Mouse (Mus musculus): ENCODE measurements at regions not wholly inside any gene's neighbourhood (a gene's known extent, or its start where the extent isn't known, plus 50 kb on each side); places are given as distances from the start of the nearest gene placed in this dataset.

GRCm38 (mm10) chr12:14415543-14416181 lies 263.8 kb upstream of the Fam84a start:
- 71% methylated on average over 3 of the region's 3 CpGs for WGBS
- Histone ChIP-seq H3K9ac (ENCODE audit: low read length) (no peak overlapping the region), H3K4me1 (ENCODE audit: control insufficient read depth in 2 of 2, insufficient read depth in 2 of 2, low read length in 2 of 2) (no peaks in the 10 kb centered on the region), H3K9me3 (ENCODE audit: control insufficient read depth, low read length) (peaks cover 3% of the 10 kb centered on the region; the same call in 1 of the 2 replicates), H3K4me2 (ENCODE audit: low read length) (no peak overlapping the region), H3K27me3 (ENCODE audit: control insufficient read depth, insufficient read depth, low read length) (no peaks in the 10 kb centered on the region), H3K27ac (replicated peaks in 1 of 2; ENCODE audit: control insufficient read depth in 1 of 2, insufficient read depth in 1 of 2, low read depth in 2 of 2, low read length in 2 of 2) (no peak overlapping the region), H3K4me3 (ENCODE audit: control insufficient read depth in 1 of 2, insufficient read depth in 1 of 2, low read depth in 1 of 2, low read length in 2 of 2) (no peak overlapping the region), H3K36me3 (ENCODE audit: control insufficient read depth, insufficient read depth, low read length) (no peaks in the 10 kb centered on the region)
- ATAC-seq (ENCODE audit: insufficient number of reproducible peaks, insufficient read depth, low FRiP score, low read depth): no peak

- WGBS: 87% methylated on average over 1 of the region's 1 CpGs
- H3K9ac ChIP-seq (ENCODE audit: low read length): no peak overlapping the region
Measured at GRCm38 (mm10) chr12:14411102-14411501, 259.2 kb upstream of the Fam84a start.

GRCm38 (mm10) chr12:14405796-14406195 lies 253.9 kb upstream of the Fam84a start:
- ATAC-seq (ENCODE audit: insufficient number of reproducible peaks, insufficient read depth, low FRiP score, low read depth): no peak
- 65% methylated on average over 1 of the region's 1 CpGs for WGBS
- Histone ChIP-seq H3K27me3 (ENCODE audit: control insufficient read depth, insufficient read depth, low read length) (no peaks in the 10 kb centered on the region), H3K36me3 (ENCODE audit: control insufficient read depth, insufficient read depth, low read length) (no peaks in the 10 kb centered on the region), H3K4me2 (ENCODE audit: low read length) (no peak overlapping the region), H3K4me1 (ENCODE audit: control insufficient read depth in 2 of 2, insufficient read depth in 2 of 2, low read length in 2 of 2) (no peaks in the 10 kb centered on the region), H3K9ac (ENCODE audit: low read length) (no peak overlapping the region), H3K27ac (replicated peaks in 1 of 2; ENCODE audit: control insufficient read depth in 1 of 2, insufficient read depth in 1 of 2, low read depth in 2 of 2, low read length in 2 of 2) (no peak overlapping the region), H3K9me3 (ENCODE audit: control insufficient read depth, low read length) (no peaks in the 10 kb centered on the region), H3K4me3 (ENCODE audit: control insufficient read depth in 1 of 2, insufficient read depth in 1 of 2, low read depth in 1 of 2, low read length in 2 of 2) (no peak overlapping the region)

More at GRCm38 (mm10) chr12:14411102-14411501, 259.2 kb upstream of the Fam84a start:
- Histone ChIP-seq H3K27me3 (ENCODE audit: control insufficient read depth, insufficient read depth, low read length) (no peaks in the 10 kb centered on the region), H3K9me3 (ENCODE audit: control insufficient read depth, low read length) (no peaks in the 10 kb centered on the region), H3K36me3 (ENCODE audit: control insufficient read depth, insufficient read depth, low read length) (no peaks in the 10 kb centered on the region), H3K4me3 (ENCODE audit: control insufficient read depth in 1 of 2, insufficient read depth in 1 of 2, low read depth in 1 of 2, low read length in 2 of 2) (no peak overlapping the region), H3K27ac (replicated peaks in 1 of 2; ENCODE audit: control insufficient read depth in 1 of 2, insufficient read depth in 1 of 2, low read depth in 2 of 2, low read length in 2 of 2) (no peak overlapping the region), H3K4me2 (ENCODE audit: low read length) (no peak overlapping the region), H3K4me1 (ENCODE audit: control insufficient read depth in 2 of 2, insufficient read depth in 2 of 2, low read length in 2 of 2) (no peaks in the 10 kb centered on the region)
- no peak for ATAC-seq (ENCODE audit: insufficient number of reproducible peaks, insufficient read depth, low FRiP score, low read depth)

- Histone ChIP-seq H3K9ac (ENCODE audit: low read length) (no peak overlapping the region), H3K27ac (replicated peaks in 1 of 2; ENCODE audit: control insufficient read depth in 1 of 2, insufficient read depth in 1 of 2, low read depth in 2 of 2, low read length in 2 of 2) (no peak overlapping the region), H3K4me1 (ENCODE audit: control insufficient read depth in 2 of 2, insufficient read depth in 2 of 2, low read length in 2 of 2) (no peaks in the 10 kb centered on the region), H3K36me3 (ENCODE audit: control insufficient read depth, insufficient read depth, low read length) (no peaks in the 10 kb centered on the region), H3K4me3 (ENCODE audit: control insufficient read depth in 1 of 2, insufficient read depth in 1 of 2, low read depth in 1 of 2, low read length in 2 of 2) (no peak overlapping the region), H3K27me3 (ENCODE audit: control insufficient read depth, insufficient read depth, low read length) (no peaks in the 10 kb centered on the region), H3K4me2 (ENCODE audit: low read length) (no peak overlapping the region), H3K9me3 (ENCODE audit: control insufficient read depth, low read length) (no peaks in the 10 kb centered on the region)
- no peak for ATAC-seq (ENCODE audit: insufficient number of reproducible peaks, insufficient read depth, low FRiP score, low read depth)
- 86% methylated on average over 6 of the region's 6 CpGs for WGBS
Measured at GRCm38 (mm10) chr12:14376211-14376610, 224.4 kb upstream of the Fam84a start.

DNA sequence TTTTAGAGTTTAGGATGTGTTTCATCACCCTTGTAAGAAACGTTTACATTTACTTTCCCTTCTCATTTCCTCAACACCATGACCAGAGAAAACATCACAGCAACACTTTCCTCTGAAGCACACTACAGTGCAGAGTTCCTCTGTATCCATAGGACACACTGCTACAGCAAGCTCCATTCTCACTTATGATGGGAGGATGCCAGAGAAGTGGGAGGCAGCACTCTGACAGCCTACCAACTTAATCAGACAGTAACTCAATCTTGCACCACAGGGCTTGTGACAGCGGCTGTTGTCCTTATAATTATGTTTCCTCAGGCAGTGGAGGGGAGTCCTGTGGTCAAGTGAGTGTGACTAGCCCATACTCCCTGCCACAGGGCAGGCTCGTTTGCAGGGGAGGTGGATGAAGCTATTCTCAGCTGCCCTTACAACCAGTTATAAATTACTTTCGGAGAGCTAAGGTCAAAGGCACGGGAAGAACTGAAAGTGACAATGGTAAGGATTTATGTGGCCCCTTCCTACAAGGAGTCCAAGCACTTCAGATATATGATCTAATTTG lies 186.5 kb upstream of the Fam84a start:
- H3K9me3 ChIP-seq (ENCODE audit: control insufficient read depth, low read length): no peaks in the 10 kb centered on the region
- no peaks in the 10 kb centered on the region for H3K27me3 ChIP-seq (ENCODE audit: control insufficient read depth, insufficient read depth, low read length)
- no peak overlapping the region for H3K27ac ChIP-seq (replicated peaks in 1 of 2; ENCODE audit: control insufficient read depth in 1 of 2, insufficient read depth in 1 of 2, low read depth in 2 of 2, low read length in 2 of 2)
- WGBS: 54% methylated on average over 5 of the region's 5 CpGs
- no peak for ATAC-seq (ENCODE audit: insufficient number of reproducible peaks, insufficient read depth, low FRiP score, low read depth)
- no peak overlapping the region for H3K4me2 ChIP-seq (ENCODE audit: low read length)
- no peak overlapping the region for H3K4me3 ChIP-seq (ENCODE audit: control insufficient read depth in 1 of 2, insufficient read depth in 1 of 2, low read depth in 1 of 2, low read length in 2 of 2)
- no peaks in the 10 kb centered on the region for H3K4me1 ChIP-seq (ENCODE audit: control insufficient read depth in 2 of 2, insufficient read depth in 2 of 2, low read length in 2 of 2)
- H3K36me3 ChIP-seq (ENCODE audit: control insufficient read depth, insufficient read depth, low read length): no peaks in the 10 kb centered on the region
- no peak overlapping the region for H3K9ac ChIP-seq (ENCODE audit: low read length)

DNA sequence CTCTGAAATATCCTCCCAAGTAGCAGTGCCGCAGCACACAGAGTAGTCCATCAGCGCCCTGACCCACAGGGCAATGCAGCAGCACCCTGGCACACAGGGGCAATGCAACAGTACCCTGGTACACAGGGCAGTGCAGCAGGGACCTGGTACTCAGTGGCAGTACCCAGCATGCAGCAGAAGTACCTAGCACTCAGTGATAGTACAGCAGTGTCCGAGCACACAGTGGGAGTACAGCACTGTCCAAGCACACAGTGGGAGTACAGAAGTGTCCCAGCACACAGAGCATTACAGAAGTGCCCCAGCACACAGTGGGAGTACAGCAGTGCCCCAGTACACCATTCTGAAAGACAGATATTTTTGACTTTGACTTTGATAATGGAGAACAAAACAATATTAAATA lies 186.0 kb upstream of the Fam84a start:
- Histone ChIP-seq H3K36me3 (ENCODE audit: control insufficient read depth, insufficient read depth, low read length) (no peaks in the 10 kb centered on the region), H3K4me2 (ENCODE audit: low read length) (no peak overlapping the region), H3K9ac (ENCODE audit: low read length) (no peak overlapping the region), H3K4me3 (ENCODE audit: control insufficient read depth in 1 of 2, insufficient read depth in 1 of 2, low read depth in 1 of 2, low read length in 2 of 2) (no peak overlapping the region), H3K27me3 (ENCODE audit: control insufficient read depth, insufficient read depth, low read length) (no peaks in the 10 kb centered on the region), H3K9me3 (ENCODE audit: control insufficient read depth, low read length) (no peaks in the 10 kb centered on the region), H3K27ac (replicated peaks in 1 of 2; ENCODE audit: control insufficient read depth in 1 of 2, insufficient read depth in 1 of 2, low read depth in 2 of 2, low read length in 2 of 2) (no peak overlapping the region), H3K4me1 (ENCODE audit: control insufficient read depth in 2 of 2, insufficient read depth in 2 of 2, low read length in 2 of 2) (no peaks in the 10 kb centered on the region)
- WGBS: 74% methylated on average over 3 of the region's 3 CpGs
- no peak for ATAC-seq (ENCODE audit: insufficient number of reproducible peaks, insufficient read depth, low FRiP score, low read depth)

- no peak overlapping the region for H3K9ac ChIP-seq (ENCODE audit: low read length)
- H3K4me3 ChIP-seq (ENCODE audit: control insufficient read depth in 1 of 2, insufficient read depth in 1 of 2, low read depth in 1 of 2, low read length in 2 of 2): no peak overlapping the region
- H3K27me3 ChIP-seq (ENCODE audit: control insufficient read depth, insufficient read depth, low read length): no peaks in the 10 kb centered on the region
- WGBS: 85% methylated on average over 3 of the region's 3 CpGs
- H3K36me3 ChIP-seq (ENCODE audit: control insufficient read depth, insufficient read depth, low read length): no peaks in the 10 kb centered on the region
- no peaks in the 10 kb centered on the region for H3K9me3 ChIP-seq (ENCODE audit: control insufficient read depth, low read length)
- no peak overlapping the region for H3K4me2 ChIP-seq (ENCODE audit: low read length)
- peaks cover 3% of the 10 kb centered on the region in 2 experiments; a peak in 1 of 4 replicates for H3K4me1 ChIP-seq (ENCODE audit: control insufficient read depth in 2 of 2, insufficient read depth in 2 of 2, low read length in 2 of 2)
- ATAC-seq (ENCODE audit: insufficient number of reproducible peaks, insufficient read depth, low FRiP score, low read depth): no peak
- no peak overlapping the region for H3K27ac ChIP-seq (replicated peaks in 1 of 2; ENCODE audit: control insufficient read depth in 1 of 2, insufficient read depth in 1 of 2, low read depth in 2 of 2, low read length in 2 of 2)
Measured at GRCm38 (mm10) chr12:14318693-14319092, 166.8 kb upstream of the Fam84a start.

DNA sequence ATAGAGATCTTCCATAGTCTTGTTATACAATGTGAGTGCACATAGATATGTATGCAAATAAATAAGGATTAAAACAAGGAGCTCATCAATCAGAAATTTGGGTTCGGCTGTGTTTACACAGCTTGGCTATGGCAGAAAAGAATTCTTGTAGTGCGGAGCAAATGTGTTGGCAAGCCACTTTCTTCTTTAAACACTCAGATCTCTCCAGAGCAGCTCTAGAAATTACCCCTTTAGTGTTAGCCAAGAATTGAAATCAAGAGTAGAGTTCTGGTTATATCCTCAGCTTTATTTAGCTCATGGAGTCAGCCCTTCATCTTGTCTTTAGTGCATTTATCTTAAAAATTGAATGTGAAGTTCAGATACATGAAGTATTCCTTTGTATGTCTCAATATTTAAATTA lies 164.5 kb upstream of the Fam84a start:
- Histone ChIP-seq H3K4me2 (ENCODE audit: low read length) (no peak overlapping the region), H3K27ac (replicated peaks in 1 of 2; ENCODE audit: control insufficient read depth in 1 of 2, insufficient read depth in 1 of 2, low read depth in 2 of 2, low read length in 2 of 2) (no peak overlapping the region), H3K9ac (ENCODE audit: low read length) (no peak overlapping the region), H3K27me3 (ENCODE audit: control insufficient read depth, insufficient read depth, low read length) (no peaks in the 10 kb centered on the region), H3K4me1 (ENCODE audit: control insufficient read depth in 2 of 2, insufficient read depth in 2 of 2, low read length in 2 of 2) (peaks cover 3% of the 10 kb centered on the region in 2 experiments; a peak in 1 of 4 replicates), H3K9me3 (ENCODE audit: control insufficient read depth, low read length) (no peaks in the 10 kb centered on the region), H3K36me3 (ENCODE audit: control insufficient read depth, insufficient read depth, low read length) (no peaks in the 10 kb centered on the region), H3K4me3 (ENCODE audit: control insufficient read depth in 1 of 2, insufficient read depth in 1 of 2, low read depth in 1 of 2, low read length in 2 of 2) (no peak overlapping the region)
- WGBS: 65% methylated on average over 2 of the region's 2 CpGs
- ATAC-seq (ENCODE audit: insufficient number of reproducible peaks, insufficient read depth, low FRiP score, low read depth): no peak
